Mouse (Mus musculus): ENCODE results near the gene Chaf1a. TPM values are rescaled to one million over a fixed set of nuclear protein-coding genes. Genes with fewer than 3 reads are reported as not detected.
A peak's percentile ranks its signal among the peaks of the same experiment; 100 is the strongest.

Chaf1a gene
- polyA plus RNA-seq, 1 experiment from 2014 or later: 5.0 TPM

DNA sequence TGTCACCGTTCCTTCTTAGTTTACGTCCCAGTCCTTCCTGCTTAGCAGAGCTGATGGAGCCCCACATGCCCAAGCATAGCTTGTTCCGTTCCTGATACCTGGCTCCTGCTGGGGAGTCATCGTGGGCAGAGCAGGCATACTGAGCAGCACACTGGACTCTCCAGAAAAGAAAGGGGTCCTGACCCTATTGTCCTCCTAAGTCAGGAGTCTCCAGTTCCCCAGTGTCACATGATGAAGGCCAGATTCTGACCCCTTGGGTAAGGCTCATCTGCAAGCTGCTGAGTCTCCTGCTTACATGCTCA, 17.3 kb upstream of the Chaf1a start:
- no peak overlapping the region for H3K4me3 ChIP-seq (ENCODE audit: low read depth, low read length)
- H3K9me3 ChIP-seq (ENCODE audit: control insufficient read depth, low read length): no peaks in the 10 kb centered on the region
- peak overlapping the region; percentile 76; the same call in 1 of the 2 replicates for H3K27ac ChIP-seq (replicated peaks)
- H3K27me3 ChIP-seq (ENCODE audit: control insufficient read depth, insufficient read depth, low read length): no peaks in the 10 kb centered on the region
- H3K36me3 ChIP-seq (ENCODE audit: control insufficient read depth, insufficient read depth, low read length): peaks cover 10% of the 10 kb centered on the region
- no peaks in the 10 kb centered on the region for H3K4me1 ChIP-seq (replicated peaks; ENCODE audit: control insufficient read depth, insufficient read depth)
- no peak for TF ChIP-seq EP300 (optimal IDR thresholded peaks at IDR 0.05)
- TF ChIP-seq CTCF (IDR thresholded peaks at IDR 0.05; ENCODE audit: low read depth): no peak
- ATAC-seq (ENCODE audit: low FRiP score, low TSS enrichment): no peak
- no peak overlapping the region for H3K4me2 ChIP-seq (replicated peaks; ENCODE audit: low read depth)
- no peak overlapping the region for H3K9ac ChIP-seq (ENCODE audit: low read length)
- DNase-seq (ENCODE audit: low spot score): no peak
- WGBS: 88% methylated on average over 4 of the region's 4 CpGs

DNA sequence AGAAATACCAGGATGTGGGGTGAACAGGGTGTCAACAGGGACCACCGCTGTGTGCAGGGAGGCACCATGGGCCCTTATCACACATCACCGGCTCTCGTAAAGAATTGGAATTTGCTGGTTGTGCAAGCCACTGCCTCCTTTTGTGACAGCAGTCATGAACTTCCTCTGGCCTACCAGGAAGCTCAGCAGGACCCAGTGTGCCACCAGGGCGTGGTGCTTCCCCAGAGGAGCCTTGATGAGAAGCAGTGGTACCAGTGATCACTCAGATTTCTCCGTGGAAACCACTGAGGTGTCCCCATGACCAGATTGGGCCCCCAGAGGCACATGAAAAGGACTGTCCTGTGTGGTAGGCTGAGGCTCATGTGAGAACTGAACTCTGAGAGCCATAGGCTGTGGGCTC, 16.9 kb upstream of the Chaf1a start:
- TF ChIP-seq CTCF (IDR thresholded peaks at IDR 0.05; ENCODE audit: low read depth) (no peak), EP300 (optimal IDR thresholded peaks at IDR 0.05) (no peak)
- no peaks in the 10 kb centered on the region for H3K4me1 ChIP-seq (replicated peaks; ENCODE audit: control insufficient read depth, insufficient read depth)
- ATAC-seq (ENCODE audit: low FRiP score, low TSS enrichment) (no peak), DNase-seq (ENCODE audit: low spot score) (no peak)
- peaks cover 9% of the 10 kb centered on the region for H3K36me3 ChIP-seq (ENCODE audit: control insufficient read depth, insufficient read depth, low read length)
- no peak overlapping the region for H3K4me3 ChIP-seq (ENCODE audit: low read depth, low read length)
- H3K9ac ChIP-seq (ENCODE audit: low read length): no peak overlapping the region
- peak overlapping the region; percentile 76; the same call in 1 of the 2 replicates for H3K27ac ChIP-seq (replicated peaks)
- WGBS: 64% methylated on average over 5 of the region's 5 CpGs
- H3K27me3 ChIP-seq (ENCODE audit: control insufficient read depth, insufficient read depth, low read length): no peaks in the 10 kb centered on the region
- H3K9me3 ChIP-seq (ENCODE audit: control insufficient read depth, low read length): no peaks in the 10 kb centered on the region
- H3K4me2 ChIP-seq (replicated peaks; ENCODE audit: low read depth): no peak overlapping the region

DNA sequence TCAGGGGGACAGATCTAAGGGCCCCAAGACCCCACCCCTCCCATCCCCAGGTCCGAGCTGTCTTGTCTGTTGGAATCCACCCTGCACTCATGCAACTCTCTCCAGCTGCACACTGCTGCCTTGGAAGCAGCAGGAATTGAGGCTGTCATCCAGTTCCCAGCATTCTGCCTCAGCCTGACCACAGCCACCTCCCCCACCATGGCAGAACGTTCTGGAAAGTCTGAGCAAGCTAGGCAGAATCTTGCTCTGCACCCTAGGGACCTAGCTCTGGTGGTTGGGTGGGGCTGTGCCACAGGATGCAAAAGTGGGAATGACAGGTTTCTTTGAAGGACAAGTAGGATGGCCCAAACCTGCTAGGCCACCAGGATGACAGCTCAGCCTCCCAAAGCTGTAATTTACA, 15.8 kb upstream of the Chaf1a start:
- WGBS: 52% methylated on average over 2 of the region's 2 CpGs
- H3K4me3 ChIP-seq (ENCODE audit: low read depth, low read length): no peak overlapping the region
- H3K9ac ChIP-seq (ENCODE audit: low read length): no peak overlapping the region
- no peaks in the 10 kb centered on the region for H3K9me3 ChIP-seq (ENCODE audit: control insufficient read depth, low read length)
- H3K27me3 ChIP-seq (ENCODE audit: control insufficient read depth, insufficient read depth, low read length): no peaks in the 10 kb centered on the region
- peak overlapping the region; percentile 76; the same call in 1 of the 2 replicates for H3K27ac ChIP-seq (replicated peaks)
- peaks cover 2% of the 10 kb centered on the region; the same call in 1 of the 2 replicates for H3K36me3 ChIP-seq (ENCODE audit: control insufficient read depth, insufficient read depth, low read length)
- TF ChIP-seq EP300 (optimal IDR thresholded peaks at IDR 0.05) (no peak), CTCF (IDR thresholded peaks at IDR 0.05; ENCODE audit: low read depth) (no peak)
- H3K4me1 ChIP-seq (replicated peaks; ENCODE audit: control insufficient read depth, insufficient read depth): no peaks in the 10 kb centered on the region
- H3K4me2 ChIP-seq (replicated peaks; ENCODE audit: low read depth): no peak overlapping the region
- DNase-seq (ENCODE audit: low spot score) (no peak), ATAC-seq (ENCODE audit: low FRiP score, low TSS enrichment) (no peak)

DNA sequence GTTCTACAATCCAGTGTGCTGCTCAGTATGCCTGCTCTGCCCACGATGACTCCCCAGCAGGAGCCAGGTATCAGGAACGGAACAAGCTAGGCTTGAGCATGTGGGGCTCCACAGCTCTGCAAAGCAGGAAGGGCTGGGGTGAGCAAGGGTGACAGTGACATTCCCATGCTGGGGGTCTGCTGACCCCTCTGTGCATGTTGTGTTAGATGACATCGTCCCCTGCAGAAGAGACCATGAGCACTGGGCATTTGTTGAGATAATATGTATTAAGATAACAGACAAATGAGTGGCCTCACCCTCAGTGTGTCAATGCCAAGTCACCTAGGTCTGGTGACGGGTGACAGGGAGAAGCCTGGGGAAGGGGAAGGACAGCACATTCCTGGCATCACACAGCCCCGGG, 15.3 kb upstream of the Chaf1a start:
- peaks cover 2% of the 10 kb centered on the region; the same call in 1 of the 2 replicates for H3K36me3 ChIP-seq (ENCODE audit: control insufficient read depth, insufficient read depth, low read length)
- no peak for DNase-seq (ENCODE audit: low spot score)
- no peak for ATAC-seq (ENCODE audit: low FRiP score, low TSS enrichment)
- H3K9ac ChIP-seq (ENCODE audit: low read length): no peak overlapping the region
- H3K27me3 ChIP-seq (ENCODE audit: control insufficient read depth, insufficient read depth, low read length): no peaks in the 10 kb centered on the region
- TF ChIP-seq EP300 (optimal IDR thresholded peaks at IDR 0.05) (no peak), CTCF (IDR thresholded peaks at IDR 0.05; ENCODE audit: low read depth) (no peak)
- no peaks in the 10 kb centered on the region for H3K4me1 ChIP-seq (replicated peaks; ENCODE audit: control insufficient read depth, insufficient read depth)
- no peak overlapping the region for H3K4me2 ChIP-seq (replicated peaks; ENCODE audit: low read depth)
- H3K9me3 ChIP-seq (ENCODE audit: control insufficient read depth, low read length): no peaks in the 10 kb centered on the region
- H3K4me3 ChIP-seq (ENCODE audit: low read depth, low read length): no peak overlapping the region
- 0 out of 2 replicates have a peak overlapping the region, but pooled peaks have one; percentile 20 for H3K27ac ChIP-seq (replicated peaks)
- WGBS: 66% methylated on average over 5 of the region's 5 CpGs

DNA sequence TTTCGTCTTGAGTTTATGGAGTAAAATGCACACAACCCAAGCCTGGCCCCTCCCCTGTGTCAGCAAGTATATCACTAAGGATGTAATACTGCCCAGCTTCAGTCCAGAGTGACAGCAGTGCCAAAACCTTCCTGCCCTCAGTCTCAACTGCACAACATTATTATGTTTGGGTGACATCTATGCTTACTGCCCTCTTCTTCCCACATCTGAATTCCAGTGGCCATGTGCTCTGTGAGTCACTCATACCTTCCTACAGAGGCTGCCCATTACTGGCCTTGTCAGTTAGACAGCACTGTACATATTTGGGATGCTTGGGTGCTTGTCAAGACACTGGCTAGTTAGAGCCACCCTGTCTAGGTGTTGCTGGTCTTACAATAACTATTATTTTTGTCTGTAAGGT, 13.9 kb upstream of the Chaf1a start:
- no peak overlapping the region for H3K4me3 ChIP-seq (ENCODE audit: low read depth, low read length)
- no peak for TF ChIP-seq CTCF (IDR thresholded peaks at IDR 0.05; ENCODE audit: low read depth)
- no peak for TF ChIP-seq EP300 (optimal IDR thresholded peaks at IDR 0.05)
- ATAC-seq (ENCODE audit: low FRiP score, low TSS enrichment) (no peak), DNase-seq (ENCODE audit: low spot score) (no peak)
- no peaks in the 10 kb centered on the region for H3K4me1 ChIP-seq (replicated peaks; ENCODE audit: control insufficient read depth, insufficient read depth)
- WGBS: 75% methylated on average over 1 of the region's 1 CpGs
- no peaks in the 10 kb centered on the region for H3K9me3 ChIP-seq (ENCODE audit: control insufficient read depth, low read length)
- no peak overlapping the region for H3K9ac ChIP-seq (ENCODE audit: low read length)
- no peak overlapping the region for H3K4me2 ChIP-seq (replicated peaks; ENCODE audit: low read depth)
- peaks cover 2% of the 10 kb centered on the region; the same call in 1 of the 2 replicates for H3K36me3 ChIP-seq (ENCODE audit: control insufficient read depth, insufficient read depth, low read length)
- H3K27me3 ChIP-seq (ENCODE audit: control insufficient read depth, insufficient read depth, low read length): no peaks in the 10 kb centered on the region
- 0 out of 2 replicates have a peak overlapping the region, but pooled peaks have one; percentile 45 for H3K27ac ChIP-seq (replicated peaks)

DNA sequence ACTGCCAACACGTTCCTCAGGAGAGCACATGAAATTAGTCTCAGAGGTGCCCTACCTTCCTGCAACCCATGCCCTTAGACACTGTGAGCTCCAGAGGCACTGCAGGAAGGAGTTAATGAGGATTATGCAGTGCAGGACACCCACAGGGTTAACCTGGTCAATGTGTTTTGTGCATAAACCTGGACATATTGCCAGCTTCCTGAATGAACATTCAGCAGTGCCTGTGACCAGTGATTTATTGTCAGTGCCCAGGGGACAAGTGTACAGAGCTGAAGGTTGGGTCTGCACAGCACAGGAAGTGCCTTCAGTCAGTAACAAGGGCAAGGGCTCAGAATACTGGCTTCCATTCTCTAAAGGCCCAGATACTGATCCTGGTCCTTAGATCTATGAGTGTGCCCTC, 13.4 kb upstream of the Chaf1a start:
- 0 out of 2 replicates have a peak overlapping the region, but pooled peaks have one; percentile 40 for H3K27ac ChIP-seq (replicated peaks)
- no peaks in the 10 kb centered on the region for H3K27me3 ChIP-seq (ENCODE audit: control insufficient read depth, insufficient read depth, low read length)
- no peaks in the 10 kb centered on the region for H3K9me3 ChIP-seq (ENCODE audit: control insufficient read depth, low read length)
- no peak overlapping the region for H3K4me2 ChIP-seq (replicated peaks; ENCODE audit: low read depth)
- DNase-seq (ENCODE audit: low spot score) (no peak), ATAC-seq (ENCODE audit: low FRiP score, low TSS enrichment) (no peak)
- no peak for TF ChIP-seq EP300 (optimal IDR thresholded peaks at IDR 0.05)
- no peak for TF ChIP-seq CTCF (IDR thresholded peaks at IDR 0.05; ENCODE audit: low read depth)
- WGBS: 58% methylated on average over 1 of the region's 1 CpGs
- H3K4me1 ChIP-seq (replicated peaks; ENCODE audit: control insufficient read depth, insufficient read depth): no peaks in the 10 kb centered on the region
- H3K4me3 ChIP-seq (ENCODE audit: low read depth, low read length): no peak overlapping the region
- H3K9ac ChIP-seq (ENCODE audit: low read length): no peak overlapping the region
- H3K36me3 ChIP-seq (ENCODE audit: control insufficient read depth, insufficient read depth, low read length): peaks cover 2% of the 10 kb centered on the region; the same call in 1 of the 2 replicates
